Mouse (Mus musculus) erythroblast, embryonic 14.5 days (primary cell): Measurements from ENCODE around the gene Synpo2.

Source experiments
- GATA1 ChIP-seq: IDR thresholded peaks from 2 replicates; pipeline ENCODE4 v1.6.1; 2012; ENCODE audit warnings: low read length, inconsistent platforms, mixed read lengths
- TAL1 ChIP-seq: IDR thresholded peaks from 3 replicates; pipeline ENCODE4 v1.6.1; 2012; ENCODE audit warnings: low read length, inconsistent platforms, mixed read lengths

- no peak for TF ChIP-seq GATA1
- TF ChIP-seq TAL1: no peak
Observed at GRCm38 (mm10) chr3:123089297-123090020, 146.5 kb downstream of the Synpo2 start.
